Mouse (Mus musculus) Patski (cell line): ENCODE measurements at regions not wholly inside any gene's neighbourhood (a gene's known extent, or its start where the extent isn't known, plus 50 kb on each side); places are given as distances from the start of the nearest gene placed in this dataset.
A peak's percentile ranks its signal among the peaks of the same experiment; 100 is the strongest.

Source experiments
- ATAC-seq: fragments of 100-300 bp; one replicate; pipeline ENCODE4 v1.8.0; 2021
- CTCF ChIA-PET: fragments of 350-600 bp; sonication (Branson Sonifier 250); formaldehyde crosslinking; loops from one replicate; lab custom pipeline; 2022; ENCODE audit warnings: inconsistent platforms; lab: Charles Lee
- POLR2A ChIA-PET: fragments of 350-600 bp; sonication (Branson Sonifier 250); formaldehyde crosslinking; loops from one replicate; lab custom pipeline; 2022; ENCODE audit warnings: antibody characterized with exemption, inconsistent platforms; lab: Charles Lee
- DNase-seq: peaks from one replicate; pipeline ENCODE4 v3.0.0-alpha.2; 2011; ENCODE audit warnings: low read depth, low spot score
- H3K27me3 ChIP-seq: fragments of 371-371 bp; one replicate; pipeline ENCODE4 v1.5.1; 2021
- CTCF ChIP-seq: fragments of 100-300 bp; IDR thresholded peaks from one replicate; pipeline ENCODE4 v1.5.1; 2021
- in situ Hi-C: fragments of 300-500 bp; cut with MboI; formaldehyde crosslinking; loops from 3 replicates; pipeline ENCODE4 v1.11.1; 2018; ENCODE audit warnings: low pct_unique_long_range_greater_than_20kb, mixed read lengths

GRCm38 (mm10) chr16:95904531-95905165 is 86.1 kb downstream of the Psmg1 start:
- no peaks in the 10 kb centered on the region for H3K27me3 ChIP-seq
- TF ChIP-seq CTCF: no peak
- ATAC-seq: no peak
- in situ Hi-C loops: no loop called here
- no peak for DNase-seq
- ChIA-PET POLR2A (interaction anchor here (1.3 kb wide), 1 partner anchor 9 kb away, joined by 3 read pairs; no protein-coding TSS in a partner anchor), CTCF (no interaction called here)

- in situ Hi-C loops: no loop called here
- no peak for DNase-seq
- no peak for ATAC-seq
- H3K27me3 ChIP-seq: no peaks in the 10 kb centered on the region
- ChIA-PET CTCF (no interaction called here), POLR2A (no interaction called here)
- TF ChIP-seq CTCF: peak; percentile 14
These were observed 87.3 kb downstream of the Psmg1 start for GRCm38 (mm10) chr16:95903383-95903913.

- no peaks in the 10 kb centered on the region for H3K27me3 ChIP-seq
- DNase-seq (no peak), ATAC-seq (no peak)
- TF ChIP-seq CTCF: no peak
- POLR2A ChIA-PET: no interaction called here
- CTCF ChIA-PET: no interaction called here
- in situ Hi-C loops: no loop called here
These were observed 88.6 kb downstream of the Psmg1 start for GRCm38 (mm10) chr16:95902177-95902576.

GRCm38 (mm10) chr16:95901388-95901787 is 89.4 kb downstream of the Psmg1 start:
- in situ Hi-C loops: no loop called here
- no peak for TF ChIP-seq CTCF
- DNase-seq: no peak
- CTCF ChIA-PET: no interaction called here
- no peaks in the 10 kb centered on the region for H3K27me3 ChIP-seq
- ATAC-seq: no peak
- POLR2A ChIA-PET: no interaction called here

DNA sequence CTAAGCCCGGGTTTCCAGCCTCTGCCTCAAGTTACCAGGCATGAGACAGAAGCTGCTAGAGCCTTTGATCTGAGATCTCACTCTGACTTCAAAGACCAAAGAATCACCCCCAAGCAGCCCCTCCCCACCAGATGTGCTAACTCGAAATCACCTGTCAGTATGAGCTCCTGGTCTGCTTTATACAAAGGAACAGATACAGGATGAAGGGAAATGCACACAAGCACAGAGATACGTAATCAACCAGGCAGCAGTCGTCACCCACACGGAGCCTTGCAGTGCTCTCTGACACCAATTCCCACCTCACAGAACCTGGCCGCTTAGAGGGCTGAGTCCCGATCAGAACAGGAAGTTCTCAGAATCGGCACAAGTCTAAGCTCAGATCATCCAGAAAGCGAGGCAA is 90.6 kb downstream of the Psmg1 start:
- in situ Hi-C loops: no loop called here
- H3K27me3 ChIP-seq: no peaks in the 10 kb centered on the region
- no peak for TF ChIP-seq CTCF
- ChIA-PET POLR2A (no interaction called here), CTCF (interaction anchor here (1.1 kb wide), 1 partner anchor 10 kb away, joined by 3 read pairs; no protein-coding TSS in a partner anchor)
- no peak for DNase-seq
- no peak for ATAC-seq

GRCm38 (mm10) chr16:95899672-95900071 is 91.1 kb downstream of the Psmg1 start:
- CTCF ChIA-PET: interaction anchor here (1.1 kb wide), 1 partner anchor 10 kb away, joined by 3 read pairs; no protein-coding TSS in a partner anchor
- in situ Hi-C loops: no loop called here
- ATAC-seq (no peak), DNase-seq (no peak)
- no peak for TF ChIP-seq CTCF
- POLR2A ChIA-PET: no interaction called here
- no peaks in the 10 kb centered on the region for H3K27me3 ChIP-seq

DNA sequence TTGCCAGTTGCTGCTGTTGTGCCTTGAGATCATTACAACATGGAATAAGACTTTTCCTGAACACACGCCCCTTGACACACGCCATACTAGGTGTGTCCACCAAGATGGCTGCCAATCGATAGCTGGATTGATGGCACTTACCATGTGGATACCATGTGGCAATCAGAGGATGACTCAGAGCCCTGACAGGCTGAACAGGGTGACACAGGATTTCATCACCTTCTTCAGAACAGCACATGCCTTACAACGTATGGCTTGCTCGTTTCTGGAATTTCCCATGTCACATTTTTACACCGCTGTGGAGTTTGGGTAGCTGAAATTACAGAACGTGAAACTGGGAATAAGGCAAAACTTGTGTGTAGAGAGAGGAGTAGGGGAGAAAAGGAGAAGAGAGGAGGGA is 92.9 kb downstream of the Psmg1 start:
- peak; percentile 26 for ATAC-seq
- CTCF ChIA-PET: no interaction called here
- POLR2A ChIA-PET: no interaction called here
- H3K27me3 ChIP-seq: no peaks in the 10 kb centered on the region
- in situ Hi-C loops: no loop called here
- no peak for DNase-seq
- no peak for TF ChIP-seq CTCF

- in situ Hi-C loops: no loop called here
- ATAC-seq (no peak), DNase-seq (no peak)
- ChIA-PET CTCF (no interaction called here), POLR2A (no interaction called here)
- TF ChIP-seq CTCF: no peak
- no peaks in the 10 kb centered on the region for H3K27me3 ChIP-seq
These were observed 94.6 kb downstream of the Psmg1 start for GRCm38 (mm10) chr16:95896126-95896525.

- in situ Hi-C loops: no loop called here
These were observed 97.0 kb downstream of the Psmg1 start for GRCm38 (mm10) chr16:95893534-95894290.

DNA sequence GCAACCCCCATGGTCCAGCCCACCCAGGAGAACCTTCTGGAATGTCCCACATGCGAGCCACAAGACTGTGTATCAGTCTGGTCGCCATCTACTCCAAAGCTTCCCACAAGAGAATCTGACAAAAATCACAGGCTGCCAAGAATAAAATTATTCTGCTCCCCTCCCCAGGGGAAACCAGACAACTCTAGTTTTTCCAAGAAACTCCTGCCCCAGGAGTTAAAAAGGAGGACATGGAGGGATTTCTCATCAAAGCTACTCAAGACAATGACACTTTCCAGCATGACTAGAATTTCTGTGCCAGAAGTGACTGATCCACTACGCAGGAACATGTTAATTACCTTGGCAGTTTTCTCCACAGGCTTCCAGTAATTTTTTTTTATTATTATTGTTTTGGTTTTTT is 98.4 kb downstream of the Psmg1 start:
- no peak for DNase-seq
- ATAC-seq: no peak
- POLR2A ChIA-PET: no interaction called here
- no peak for TF ChIP-seq CTCF
- H3K27me3 ChIP-seq: peaks cover 3% of the 10 kb centered on the region
- in situ Hi-C loops: no loop called here
- CTCF ChIA-PET: no interaction called here

More at GRCm38 (mm10) chr16:95893534-95894290, 97.0 kb downstream of the Psmg1 start:
- H3K27me3 ChIP-seq: peaks cover 3% of the 10 kb centered on the region
- TF ChIP-seq CTCF: no peak
- ATAC-seq: no peak
- no peak for DNase-seq
- ChIA-PET CTCF (no interaction called here), POLR2A (no interaction called here)

DNA sequence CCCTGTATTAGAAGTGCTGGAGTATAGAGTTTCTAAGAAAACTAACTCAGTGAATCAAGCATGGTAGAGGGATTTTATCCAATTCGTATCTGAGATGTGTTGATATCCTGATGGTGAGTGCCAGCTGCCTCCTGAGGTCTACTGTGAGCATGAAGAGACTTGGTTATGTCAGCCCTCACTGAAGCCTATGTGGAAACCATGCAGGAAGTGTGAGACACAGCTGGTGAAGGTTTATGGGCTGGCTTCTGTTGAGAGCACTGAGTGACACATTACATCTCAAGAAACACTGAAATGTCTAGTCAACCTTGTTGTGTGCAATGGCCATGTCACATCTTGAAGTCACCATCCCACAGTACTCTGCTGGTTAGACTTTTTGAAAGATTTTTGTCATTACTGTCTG is 104.6 kb downstream of the Psmg1 start:
- in situ Hi-C loops: no loop called here
- POLR2A ChIA-PET: interaction anchor here (0.6 kb wide), 1 partner anchor 15 kb away, joined by 8 read pairs; no protein-coding TSS in a partner anchor
- peaks cover 3% of the 10 kb centered on the region for H3K27me3 ChIP-seq
- TF ChIP-seq CTCF: no peak
- CTCF ChIA-PET: no interaction called here
- ATAC-seq (no peak), DNase-seq (no peak)
